Mouse (Mus musculus): Measurements from ENCODE around the gene Bahd1. TPM values are rescaled to one million over a fixed set of nuclear protein-coding genes. Genes with fewer than 3 reads are reported as not detected.

The Bahd1 gene
- polyA plus RNA-seq (2012; rRNA removed): 10.0 and 12.8 TPM in 2 replicates

- Histone ChIP-seq H3K27me3 (ENCODE audit: control insufficient read depth, insufficient read depth, low read length) (no peaks in the 10 kb centered on the region), H3K36me3 (ENCODE audit: control insufficient read depth, insufficient read depth, low read length) (no peaks in the 10 kb centered on the region), H3K4me3 (ENCODE audit: control insufficient read depth, low read depth, low read length) (peak within 1 kb of the TSS; percentile 93), H3K27ac (ENCODE audit: control insufficient read depth, insufficient read depth, low read depth, low read length) (peak within 1 kb of the TSS; percentile 73), H3K4me1 (ENCODE audit: control insufficient read depth, insufficient read depth, low read length) (peaks cover 44% of the 10 kb centered on the region)
- TF ChIP-seq POLR2A (IDR thresholded peaks at IDR 0.05; ENCODE audit: control insufficient read depth, low read depth, low read length) (peak; percentile 13; the same call in 1 of the 2 replicates), CTCF (IDR thresholded peaks at IDR 0.05; ENCODE audit: control insufficient read depth, insufficient read depth, insufficient replicate concordance, low read depth, low read length) (no peak)
Measured at GRCm38 (mm10) chr2:118899981-118900825, at the start of gene Bahd1. Bahd1 (plus strand) TSS chr2:118900377.

GRCm38 (mm10) chr2:118851756-118852155 is 48.4 kb upstream of the Bahd1 start:
- Histone ChIP-seq H3K4me1 (ENCODE audit: control insufficient read depth, insufficient read depth, low read length) (no peaks in the 10 kb centered on the region), H3K27ac (ENCODE audit: control insufficient read depth, insufficient read depth, low read depth, low read length) (no peak overlapping the region), H3K36me3 (ENCODE audit: control insufficient read depth, insufficient read depth, low read length) (no peaks in the 10 kb centered on the region), H3K4me3 (ENCODE audit: control insufficient read depth, low read depth, low read length) (no peak overlapping the region), H3K27me3 (ENCODE audit: control insufficient read depth, insufficient read depth, low read length) (no peaks in the 10 kb centered on the region)
- TF ChIP-seq POLR2A (IDR thresholded peaks at IDR 0.05; ENCODE audit: control insufficient read depth, low read depth, low read length): no peak
- no peak for TF ChIP-seq CTCF (IDR thresholded peaks at IDR 0.05; ENCODE audit: control insufficient read depth, insufficient read depth, insufficient replicate concordance, low read depth, low read length)

GRCm38 (mm10) chr2:118861454-118862339 is 38.5 kb upstream of the Bahd1 start, which contains the start of gene Ivd:
Ivd (plus strand) TSS chr2:118861954.
- H3K4me3 ChIP-seq (ENCODE audit: control insufficient read depth, low read depth, low read length): peak within 1 kb of the TSS; percentile 82
- no peak for TF ChIP-seq CTCF (IDR thresholded peaks at IDR 0.05; ENCODE audit: control insufficient read depth, insufficient read depth, insufficient replicate concordance, low read depth, low read length)
- TF ChIP-seq POLR2A (IDR thresholded peaks at IDR 0.05; ENCODE audit: control insufficient read depth, low read depth, low read length): peak; percentile 85
- no peaks in the 10 kb centered on the region for H3K36me3 ChIP-seq (ENCODE audit: control insufficient read depth, insufficient read depth, low read length)
- H3K27me3 ChIP-seq (ENCODE audit: control insufficient read depth, insufficient read depth, low read length): no peaks in the 10 kb centered on the region
- peak within 1 kb of the TSS; percentile 77 for H3K27ac ChIP-seq (ENCODE audit: control insufficient read depth, insufficient read depth, low read depth, low read length)
- peaks cover 6% of the 10 kb centered on the region for H3K4me1 ChIP-seq (ENCODE audit: control insufficient read depth, insufficient read depth, low read length)

- Histone ChIP-seq H3K27ac (ENCODE audit: control insufficient read depth, insufficient read depth, low read depth, low read length) (peak overlapping the region; percentile 77), H3K4me1 (ENCODE audit: control insufficient read depth, insufficient read depth, low read length) (peaks cover 6% of the 10 kb centered on the region), H3K36me3 (ENCODE audit: control insufficient read depth, insufficient read depth, low read length) (no peaks in the 10 kb centered on the region), H3K27me3 (ENCODE audit: control insufficient read depth, insufficient read depth, low read length) (no peaks in the 10 kb centered on the region), H3K4me3 (ENCODE audit: control insufficient read depth, low read depth, low read length) (peak overlapping the region; percentile 82)
- TF ChIP-seq CTCF (IDR thresholded peaks at IDR 0.05; ENCODE audit: control insufficient read depth, insufficient read depth, insufficient replicate concordance, low read depth, low read length): no peak
- no peak for TF ChIP-seq POLR2A (IDR thresholded peaks at IDR 0.05; ENCODE audit: control insufficient read depth, low read depth, low read length)
Measured at GRCm38 (mm10) chr2:118862340-118862675, 37.9 kb upstream of the Bahd1 start.

- peaks cover 3% of the 10 kb centered on the region; the same call in 1 of the 2 replicates for H3K4me1 ChIP-seq (ENCODE audit: control insufficient read depth, insufficient read depth, low read length)
- peak overlapping the region; percentile 23; the same call in 1 of the 2 replicates for H3K4me3 ChIP-seq (ENCODE audit: control insufficient read depth, low read depth, low read length)
- no peak overlapping the region for H3K27ac ChIP-seq (ENCODE audit: control insufficient read depth, insufficient read depth, low read depth, low read length)
- no peaks in the 10 kb centered on the region for H3K27me3 ChIP-seq (ENCODE audit: control insufficient read depth, insufficient read depth, low read length)
- H3K36me3 ChIP-seq (ENCODE audit: control insufficient read depth, insufficient read depth, low read length): no peaks in the 10 kb centered on the region
- TF ChIP-seq POLR2A (IDR thresholded peaks at IDR 0.05; ENCODE audit: control insufficient read depth, low read depth, low read length): no peak
- TF ChIP-seq CTCF (IDR thresholded peaks at IDR 0.05; ENCODE audit: control insufficient read depth, insufficient read depth, insufficient replicate concordance, low read depth, low read length): no peak
Measured at GRCm38 (mm10) chr2:118870601-118871000, 29.6 kb upstream of the Bahd1 start.

GRCm38 (mm10) chr2:118871032-118871431 is 29.1 kb upstream of the Bahd1 start:
- H3K27ac ChIP-seq (ENCODE audit: control insufficient read depth, insufficient read depth, low read depth, low read length): no peak overlapping the region
- no peak for TF ChIP-seq CTCF (IDR thresholded peaks at IDR 0.05; ENCODE audit: control insufficient read depth, insufficient read depth, insufficient replicate concordance, low read depth, low read length)
- TF ChIP-seq POLR2A (IDR thresholded peaks at IDR 0.05; ENCODE audit: control insufficient read depth, low read depth, low read length): no peak
- H3K4me1 ChIP-seq (ENCODE audit: control insufficient read depth, insufficient read depth, low read length): peaks cover 3% of the 10 kb centered on the region; the same call in 1 of the 2 replicates
- H3K36me3 ChIP-seq (ENCODE audit: control insufficient read depth, insufficient read depth, low read length): no peaks in the 10 kb centered on the region
- no peak overlapping the region for H3K4me3 ChIP-seq (ENCODE audit: control insufficient read depth, low read depth, low read length)
- H3K27me3 ChIP-seq (ENCODE audit: control insufficient read depth, insufficient read depth, low read length): no peaks in the 10 kb centered on the region

- Histone ChIP-seq H3K36me3 (ENCODE audit: control insufficient read depth, insufficient read depth, low read length) (no peaks in the 10 kb centered on the region), H3K4me1 (ENCODE audit: control insufficient read depth, insufficient read depth, low read length) (peaks cover 3% of the 10 kb centered on the region; the same call in 1 of the 2 replicates), H3K27ac (ENCODE audit: control insufficient read depth, insufficient read depth, low read depth, low read length) (no peak overlapping the region), H3K4me3 (ENCODE audit: control insufficient read depth, low read depth, low read length) (no peak overlapping the region), H3K27me3 (ENCODE audit: control insufficient read depth, insufficient read depth, low read length) (no peaks in the 10 kb centered on the region)
- no peak for TF ChIP-seq POLR2A (IDR thresholded peaks at IDR 0.05; ENCODE audit: control insufficient read depth, low read depth, low read length)
- no peak for TF ChIP-seq CTCF (IDR thresholded peaks at IDR 0.05; ENCODE audit: control insufficient read depth, insufficient read depth, insufficient replicate concordance, low read depth, low read length)
Measured at GRCm38 (mm10) chr2:118873018-118873417, 27.2 kb upstream of the Bahd1 start.
